Comparison of ENCODE assay signal across 12 mouse cellular contexts in genomic region chr15:80005436-80005835, GRCm38 (mm10). TPM values are rescaled to one million over a fixed set of nuclear protein-coding genes. Genes with fewer than 3 reads are reported as not detected.
A peak's percentile ranks its signal among the peaks of the same experiment; 100 is the strongest.
DNase-seq lines count a peak whose midpoint lies in the region; ATAC-seq and TF ChIP-seq lines count a peak whose summit lies in the region.
"Had no signal": no experiment of that assay in that cellular context is flagged by ENCODE, and none has a peak within 500 bp of the region (broad histone marks: within the 10 kb centered on the region; RNA-seq: fewer than 3 reads in every experiment).

No protein-coding gene starts in this region.

- no peak for DNase-seq in kidney, adult 11 months
- no peak for DNase-seq in neural tube, embryonic 10.5 days (ENCODE audit: extremely low spot score, low spot score)
- no peak for DNase-seq in intestine, embryonic 14.5 days (ENCODE audit: low spot score)
- peak; percentile 37 for DNase-seq in stomach, postnatal 0 days (ENCODE audit: low spot score)
- DNase-seq in MN1 (ENCODE audit: low spot score): no peak
- DNase-seq: adrenal gland, adult 2 months had no signal

- no peak overlapping the region for H3K9ac ChIP-seq in kidney, embryonic 15.5 days
- H3K9ac ChIP-seq in neural tube, embryonic 13.5 days: no peak overlapping the region
- H3K9ac ChIP-seq in intestine, embryonic 14.5 days (ENCODE audit: low read length): no peak overlapping the region
- H3K9ac ChIP-seq in stomach, postnatal 0 days (ENCODE audit: low read length): no peak overlapping the region
- H3K9ac ChIP-seq: forebrain, embryonic 12.5 days; midbrain, embryonic 15.5 days had no signal

- H3K9me3 ChIP-seq in kidney, embryonic 15.5 days (replicated peaks): no peaks in the 10 kb centered on the region
- H3K9me3 ChIP-seq in neural tube, embryonic 13.5 days: no peaks in the 10 kb centered on the region
- H3K9me3 ChIP-seq in intestine, embryonic 14.5 days (ENCODE audit: control insufficient read depth, low read length): no peaks in the 10 kb centered on the region
- no peaks in the 10 kb centered on the region for H3K9me3 ChIP-seq in stomach, postnatal 0 days (ENCODE audit: control insufficient read depth, low read length)
- H3K9me3 ChIP-seq: forebrain, embryonic 12.5 days; G1E; midbrain, embryonic 15.5 days had no signal

- ATAC-seq in kidney, embryonic 15.5 days (replicated peaks; ENCODE audit: low FRiP score): no peak
- no peak for ATAC-seq in neural tube, embryonic 13.5 days (ENCODE audit: low read depth)
- ATAC-seq in intestine, embryonic 14.5 days (replicated peaks; ENCODE audit: low FRiP score, low TSS enrichment, low read depth): no peak
- peak; percentile 25 for ATAC-seq in stomach, postnatal 0 days (ENCODE audit: low FRiP score, low TSS enrichment)
- ATAC-seq in granulocyte monocyte progenitor cell, adult 5-6 weeks (replicated peaks; ENCODE audit: poor library complexity, severe bottlenecking): no peak
- ATAC-seq: midbrain, embryonic 15.5 days had no signal

- peak overlapping the region; percentile 64; the same call in 1 of the 2 replicates for H3K27ac ChIP-seq in kidney, embryonic 15.5 days
- peak overlapping the region; percentile 42; the same call in 1 of the 2 replicates for H3K27ac ChIP-seq in neural tube, embryonic 13.5 days (replicated peaks)
- H3K27ac ChIP-seq in intestine, embryonic 14.5 days (ENCODE audit: low read depth): 0 out of 2 replicates have a peak overlapping the region, but pooled peaks have one; percentile 33
- H3K27ac ChIP-seq in stomach, postnatal 0 days (replicated peaks): peak overlapping the region; percentile 69
- H3K27ac ChIP-seq: forebrain, embryonic 12.5 days; midbrain, embryonic 15.5 days had no signal

- no peak overlapping the region for H3K4me3 ChIP-seq in kidney, embryonic 15.5 days (replicated peaks)
- H3K4me3 ChIP-seq in neural tube, embryonic 13.5 days: no peak overlapping the region
- H3K4me3 ChIP-seq in intestine, embryonic 14.5 days (ENCODE audit: low read depth, low read length): no peak overlapping the region
- H3K4me3 ChIP-seq in stomach, postnatal 0 days (ENCODE audit: low read depth, low read length): no peak overlapping the region
- H3K4me3 ChIP-seq: forebrain, embryonic 12.5 days; midbrain, embryonic 15.5 days had no signal

- WGBS in kidney, embryonic 15.5 days: 69% methylated on average over 10 of the region's 10 CpGs
- 83% methylated on average over 10 of the region's 10 CpGs for WGBS in neural tube, embryonic 13.5 days
- 72% methylated on average over 10 of the region's 10 CpGs for WGBS in intestine, embryonic 14.5 days
- WGBS in stomach, postnatal 0 days: 52% methylated on average over 10 of the region's 10 CpGs

- H3K27me3 ChIP-seq in kidney, embryonic 15.5 days: peaks cover 3% of the 10 kb centered on the region; the same call in 1 of the 2 replicates
- peaks cover 3% of the 10 kb centered on the region for H3K27me3 ChIP-seq in neural tube, embryonic 13.5 days
- H3K27me3 ChIP-seq in intestine, embryonic 14.5 days (replicated peaks; ENCODE audit: control insufficient read depth, insufficient read depth, low read length): no peaks in the 10 kb centered on the region
- H3K27me3 ChIP-seq in stomach, postnatal 0 days (ENCODE audit: control insufficient read depth, insufficient read depth, low read length): no peaks in the 10 kb centered on the region

- peaks cover 21% of the 10 kb centered on the region for H3K4me1 ChIP-seq in kidney, embryonic 15.5 days
- H3K4me1 ChIP-seq in neural tube, embryonic 13.5 days (replicated peaks): peaks cover 19% of the 10 kb centered on the region
- 0 out of 2 replicates have a peak, but pooled peaks cover 4% of the 10 kb centered on the region for H3K4me1 ChIP-seq in intestine, embryonic 14.5 days (replicated peaks; ENCODE audit: control insufficient read depth, insufficient read depth, low read length)
- H3K4me1 ChIP-seq in stomach, postnatal 0 days (replicated peaks; ENCODE audit: control insufficient read depth, insufficient read depth): no peaks in the 10 kb centered on the region; the same call in 1 of the 2 replicates

- H3K4me2 ChIP-seq in kidney, embryonic 15.5 days: no peak overlapping the region
- H3K4me2 ChIP-seq in neural tube, embryonic 13.5 days: no peak overlapping the region
- no peak overlapping the region for H3K4me2 ChIP-seq in intestine, embryonic 14.5 days (ENCODE audit: low read length)
- H3K4me2 ChIP-seq in stomach, postnatal 0 days (replicated peaks; ENCODE audit: low read depth): no peak overlapping the region
- H3K4me2 ChIP-seq: midbrain, embryonic 15.5 days had no signal

- TF ChIP-seq EP300 in stomach, postnatal 0 days (optimal IDR thresholded peaks at IDR 0.05): no peak

- 0 out of 2 replicates have a peak, but pooled peaks cover 3% of the 10 kb centered on the region for H3K36me3 ChIP-seq in kidney, embryonic 15.5 days
- no peaks in the 10 kb centered on the region for H3K36me3 ChIP-seq in neural tube, embryonic 13.5 days
- H3K36me3 ChIP-seq in intestine, embryonic 14.5 days (ENCODE audit: control insufficient read depth, insufficient read depth, low read length): no peaks in the 10 kb centered on the region
- no peaks in the 10 kb centered on the region; the same call in 1 of the 2 replicates for H3K36me3 ChIP-seq in stomach, postnatal 0 days (ENCODE audit: control insufficient read depth, insufficient read depth, low read length)
- H3K36me3 ChIP-seq: forebrain, embryonic 12.5 days; G1E; midbrain, embryonic 15.5 days had no signal

- TF ChIP-seq CTCF in stomach, postnatal 0 days (IDR thresholded peaks at IDR 0.05; ENCODE audit: low read depth): no peak; the same call in 1 of the 2 replicates

RNA-seq across cellular contexts. Expression of gene Pdgfb, which starts 9.3 kb away (rescaled TPM):
- 3.8 and 5.1 TPM in 2 replicates for polyA plus RNA-seq in kidney, embryonic 15.5 days (2015; fragmentation: Nextera tagmentation; extraction: Ambion mirVana)
- 3.3 TPM in 2 replicates for polyA plus RNA-seq in neural tube, embryonic 13.5 days (2015; fragmentation: Nextera tagmentation; extraction: Ambion mirVana)
- 6.6 and 8.1 TPM in 2 replicates for polyA plus RNA-seq in intestine, embryonic 14.5 days (2014; fragmentation: Nextera tagmentation; extraction: Ambion mirVana)
- polyA plus RNA-seq in stomach, postnatal 0 days (2015; fragmentation: Nextera tagmentation; extraction: Ambion mirVana): 3.1 and 3.6 TPM in 2 replicates
- 0.30 TPM in 1 of 2 replicates, not detected in the other for total RNA-seq in granulocyte monocyte progenitor cell, adult 5-6 weeks (2014; fragmentation: Nextera tagmentation)
- 0.13 and 0.26 TPM in 2 replicates for total RNA-seq in granulocyte monocyte progenitor cell, adult 5-6 weeks (2017)
- polyA plus RNA-seq: G1E had no signal

RNA-seq across cellular contexts. Expression of gene Cbx7, which starts 34.5 kb away (rescaled TPM):
- polyA plus RNA-seq in kidney, embryonic 15.5 days (2015; fragmentation: Nextera tagmentation; extraction: Ambion mirVana): 2.9 and 3.0 TPM in 2 replicates
- polyA plus RNA-seq in neural tube, embryonic 13.5 days (2015; fragmentation: Nextera tagmentation; extraction: Ambion mirVana): 3.0 and 3.3 TPM in 2 replicates
- 4.6 and 6.2 TPM in 2 replicates for polyA plus RNA-seq in intestine, embryonic 14.5 days (2014; fragmentation: Nextera tagmentation; extraction: Ambion mirVana)
- 4.8 and 5.5 TPM in 2 replicates for polyA plus RNA-seq in stomach, postnatal 0 days (2015; fragmentation: Nextera tagmentation; extraction: Ambion mirVana)
- 3.4 and 3.7 TPM in 2 replicates for total RNA-seq in granulocyte monocyte progenitor cell, adult 5-6 weeks (2014; fragmentation: Nextera tagmentation)
- total RNA-seq in granulocyte monocyte progenitor cell, adult 5-6 weeks (2017): 0.26 and 1.7 TPM in 2 replicates
